Mouse (Mus musculus) CD4-positive helper T cell, adult 2 months (primary cell): ENCODE measurements around the gene Meis1.

Experiments used
- DNase-seq: peaks from one replicate; pipeline ENCODE4 v3.0.0-alpha.2; 2012; ENCODE audit warnings: low read depth, missing footprints, low spot score

The Meis1 gene

DNA sequence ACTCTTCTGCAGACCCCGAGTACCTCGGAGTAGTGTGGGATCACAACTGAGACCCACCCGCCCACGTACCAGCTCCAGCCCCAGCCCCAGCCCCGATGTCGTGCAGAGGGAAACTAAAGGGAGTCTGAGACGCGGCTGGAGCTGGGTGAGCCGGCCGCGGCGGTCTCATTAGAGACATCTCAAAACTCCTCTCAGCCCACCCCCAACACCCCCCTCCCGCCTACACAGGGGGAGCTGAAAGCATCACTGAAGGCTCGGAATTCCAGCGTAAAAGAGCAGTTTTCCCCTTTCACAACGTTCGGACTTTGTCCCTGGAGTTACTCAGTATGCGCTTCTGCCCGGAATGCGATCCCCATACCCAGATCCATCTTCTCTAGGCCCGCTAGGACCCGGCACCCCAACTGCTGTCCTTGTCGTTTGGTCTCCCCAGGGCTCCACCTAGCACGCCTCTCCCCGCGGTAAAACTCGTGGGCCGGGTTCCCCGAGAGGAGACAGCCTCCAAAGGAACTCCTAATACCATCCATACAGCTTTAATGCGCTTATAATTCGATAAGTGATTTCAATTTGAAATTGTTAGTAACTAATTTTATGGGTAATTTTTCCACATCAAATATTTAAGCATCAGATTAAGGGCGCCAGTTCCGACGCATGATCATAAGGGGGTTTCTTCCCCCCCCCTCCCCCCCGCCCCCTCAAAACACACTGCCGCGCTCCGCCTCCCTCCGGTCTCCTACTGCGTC, 141.7 kb downstream of the Meis1 start:
- DNase-seq, result no peak

GRCm38 (mm10) chr11:18875911-18876885, 142.6 kb downstream of the Meis1 start:
- no peak for DNase-seq

- no peak for DNase-seq
Observed at GRCm38 (mm10) chr11:18875001-18875902, 143.5 kb downstream of the Meis1 start.

DNA sequence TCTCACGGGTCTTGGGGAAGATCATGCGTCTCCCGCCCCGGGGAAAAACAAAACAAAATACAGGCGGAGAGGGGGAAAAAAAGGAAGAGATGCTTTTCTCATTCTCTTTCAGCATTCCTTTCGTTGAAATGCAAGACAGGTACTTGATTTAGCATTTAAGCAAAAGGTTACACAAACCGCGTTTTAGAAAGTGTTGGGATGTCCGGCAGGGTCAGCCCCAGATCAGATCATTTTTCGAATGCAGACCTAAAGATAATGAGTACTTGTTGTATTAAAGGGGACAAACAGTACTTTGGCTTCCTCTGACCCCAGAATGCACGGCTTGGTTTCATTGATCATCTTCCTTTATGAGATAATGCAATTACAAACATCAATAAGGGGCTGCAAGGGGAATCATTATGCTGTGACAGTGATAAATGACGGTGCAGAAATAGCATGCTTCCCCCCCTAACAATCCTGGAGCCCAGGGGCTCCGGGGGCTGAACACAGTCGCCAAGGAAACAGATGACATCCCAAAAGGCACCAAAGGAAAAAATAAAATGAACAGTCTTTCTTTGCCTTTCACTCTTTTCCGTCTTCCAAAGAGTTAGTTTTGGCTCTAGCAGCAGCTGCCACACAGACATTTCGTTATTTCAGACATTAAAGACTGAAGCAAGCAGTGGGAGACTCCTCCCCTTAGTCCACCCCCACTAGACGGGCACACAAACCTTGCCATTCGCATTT, 144.3 kb downstream of the Meis1 start:
- DNase-seq, result no peak

- no peak for DNase-seq
Observed at GRCm38 (mm10) chr11:18873451-18874277, 145.1 kb downstream of the Meis1 start.

- no peak for DNase-seq
Observed at GRCm38 (mm10) chr11:18872793-18873192, 146.0 kb downstream of the Meis1 start.

DNA sequence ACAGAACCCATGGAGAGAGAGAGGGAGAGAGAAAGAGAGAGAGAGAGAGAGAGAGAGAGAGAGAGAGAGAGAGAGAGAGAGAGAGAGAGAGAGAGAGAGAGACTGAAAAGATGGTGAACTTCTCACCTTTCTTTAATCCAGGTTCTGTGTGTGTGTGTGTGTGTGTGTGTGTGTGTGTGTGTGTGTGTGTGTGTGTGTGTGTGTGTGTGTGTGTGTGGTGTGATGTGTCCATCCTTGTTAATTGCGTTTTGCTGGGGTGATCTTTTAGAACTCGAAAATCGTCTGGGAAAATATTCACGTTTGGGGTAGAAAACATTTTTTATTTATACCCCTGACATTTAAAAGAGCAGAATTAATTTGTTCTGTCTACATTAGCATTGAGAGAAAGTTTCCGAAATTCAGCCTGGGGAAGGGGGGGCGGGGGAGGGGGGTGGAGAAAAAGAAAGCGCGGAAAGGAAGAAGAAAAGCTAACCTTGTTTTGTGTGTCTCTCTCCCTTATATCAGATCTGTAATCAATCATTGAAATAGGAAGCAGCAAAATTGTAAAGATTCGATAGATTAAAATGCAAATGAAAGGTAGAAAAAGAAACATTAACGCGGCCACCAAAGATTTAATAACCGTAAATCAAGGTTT, 146.6 kb downstream of the Meis1 start:
- no peak for DNase-seq

- no peak for DNase-seq
Observed at GRCm38 (mm10) chr11:18871170-18872081, 147.4 kb downstream of the Meis1 start.

DNA sequence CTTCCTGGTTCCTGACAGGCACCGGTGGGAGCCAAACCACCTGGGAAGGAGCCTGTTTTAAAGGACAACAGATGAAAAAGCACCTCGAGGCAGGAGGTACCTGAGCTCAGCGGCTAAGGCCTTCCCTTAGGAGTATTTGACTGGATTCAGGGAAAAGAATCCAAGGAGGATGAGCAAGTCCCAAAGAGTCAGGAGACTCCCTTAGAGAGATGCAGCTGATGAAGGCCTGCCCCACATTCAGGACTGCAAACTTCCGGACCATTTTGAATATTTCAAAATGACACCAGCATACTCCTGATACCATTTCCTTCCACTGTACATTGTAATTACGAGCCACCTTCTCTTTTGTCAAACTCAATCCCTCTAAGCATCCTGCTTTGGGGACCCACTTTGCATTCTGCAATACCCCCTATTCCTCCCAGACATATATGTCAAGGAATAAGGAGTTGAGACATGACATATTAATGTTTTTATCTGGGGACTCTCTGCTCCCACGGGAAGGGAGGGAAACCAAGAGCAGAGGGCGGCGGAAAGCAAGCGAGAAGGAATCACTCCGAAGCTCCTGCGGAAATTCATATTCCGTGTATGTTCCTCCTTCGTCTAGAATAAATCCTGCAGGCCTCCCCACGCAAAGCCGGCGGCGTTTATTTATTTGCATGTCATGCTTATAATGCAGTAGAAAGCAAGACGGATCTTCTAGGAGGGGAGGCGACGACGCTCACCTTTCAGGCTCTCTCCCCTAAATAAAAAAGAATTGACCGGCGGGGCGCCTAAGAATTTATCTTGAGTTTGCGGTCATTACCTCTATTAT, 148.5 kb downstream of the Meis1 start:
- DNase-seq, result no peak

DNA sequence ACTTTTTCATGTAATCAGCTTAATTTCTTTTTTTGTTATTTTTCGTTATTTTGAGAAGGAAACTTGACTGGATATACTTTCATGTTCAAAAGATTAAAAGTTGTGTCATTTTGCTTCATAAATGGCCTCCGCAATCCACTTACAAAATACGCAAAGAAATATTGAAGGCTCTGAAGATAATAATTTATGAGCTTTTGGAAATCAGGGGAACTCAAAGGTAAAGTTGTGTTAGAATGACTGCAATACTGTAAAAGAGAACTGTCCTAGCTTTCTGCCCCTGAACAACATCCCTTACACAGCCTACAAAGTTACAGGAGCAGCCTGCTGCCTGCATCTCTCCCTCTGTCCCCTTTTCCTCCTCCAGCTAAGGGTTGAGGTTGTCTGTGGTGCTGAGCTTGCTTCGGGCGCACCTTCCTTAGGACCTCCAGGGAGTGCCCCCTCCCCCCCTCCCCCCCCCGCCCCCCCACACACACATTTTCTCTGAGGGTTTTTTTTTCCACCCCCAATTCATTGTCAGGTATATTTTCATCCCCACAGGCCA, 149.3 kb downstream of the Meis1 start:
- DNase-seq, result no peak

GRCm38 (mm10) chr11:18867665-18868064, 151.1 kb downstream of the Meis1 start:
- DNase-seq, result no peak

- DNase-seq, result no peak
Observed at GRCm38 (mm10) chr11:18866198-18866836, 152.5 kb downstream of the Meis1 start.

GRCm38 (mm10) chr11:18850772-18851171, 168.0 kb downstream of the Meis1 start:
- no peak for DNase-seq

DNA sequence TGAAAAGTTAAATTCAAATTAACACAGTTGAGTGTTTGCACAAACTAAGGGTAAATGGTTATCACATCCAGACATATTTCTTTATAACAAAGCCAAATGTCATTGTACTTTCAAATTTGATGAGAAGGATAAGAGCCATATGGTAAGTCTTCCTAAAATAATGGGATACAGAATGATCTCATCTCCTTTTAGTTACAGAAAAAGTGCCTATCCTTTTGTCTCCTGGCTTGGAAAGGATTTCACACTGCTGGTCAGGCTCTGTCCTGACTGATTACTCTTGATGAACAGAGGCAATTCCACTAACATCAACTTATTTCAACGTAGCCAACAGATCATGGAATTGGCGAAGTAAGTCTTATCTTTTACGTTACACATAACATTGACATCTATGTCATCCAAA, 171.1 kb downstream of the Meis1 start:
- DNase-seq, result no peak

DNA sequence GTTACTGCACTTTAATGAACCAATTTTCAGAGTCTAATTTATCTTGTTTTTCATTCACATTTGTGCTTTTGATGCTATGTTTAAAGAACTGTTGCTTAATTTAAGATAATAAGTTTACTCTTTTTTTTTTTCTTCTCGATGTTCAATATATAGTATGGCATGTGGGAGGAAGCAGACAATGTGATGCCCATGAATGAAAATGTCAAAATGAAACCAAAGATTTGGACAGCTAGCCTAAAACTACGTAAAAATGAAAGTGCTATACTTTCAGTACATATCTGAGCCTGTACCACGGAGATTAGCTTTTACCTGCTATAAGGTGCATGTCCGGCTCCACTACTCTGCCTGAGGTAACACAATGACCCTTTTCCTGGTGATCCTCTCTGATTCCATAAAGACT, 172.3 kb downstream of the Meis1 start:
- no peak for DNase-seq

GRCm38 (mm10) chr11:18845900-18846299, 172.9 kb downstream of the Meis1 start:
- no peak for DNase-seq

DNA sequence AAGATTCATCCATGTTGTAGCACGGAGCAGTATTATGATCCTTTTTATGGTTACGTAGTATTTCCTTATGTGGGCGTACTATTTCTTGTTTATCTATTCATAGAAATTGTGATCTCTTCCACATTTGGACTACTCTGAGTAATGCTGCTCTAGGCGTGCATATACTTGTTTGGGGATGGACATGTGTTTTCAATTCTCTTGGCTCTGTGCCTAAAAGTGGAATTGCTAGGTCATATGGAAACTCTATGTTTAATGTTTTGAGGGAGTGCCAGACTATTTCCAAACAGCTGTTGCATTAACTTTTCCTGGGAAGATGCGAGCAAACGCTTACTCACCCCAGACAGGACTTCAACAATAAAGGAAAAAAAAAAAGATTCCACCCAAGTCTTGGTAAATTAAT, 173.3 kb downstream of the Meis1 start:
- DNase-seq, result no peak
